Mouse (Mus musculus): ENCODE results near the gene Gpr158. TPM values are rescaled to one million over a fixed set of nuclear protein-coding genes. Genes with fewer than 3 reads are reported as not detected.

Gpr158 gene
- total RNA-seq, 2 experiments from 2014 or later: 0.05 TPM; not detected in 1

DNA sequence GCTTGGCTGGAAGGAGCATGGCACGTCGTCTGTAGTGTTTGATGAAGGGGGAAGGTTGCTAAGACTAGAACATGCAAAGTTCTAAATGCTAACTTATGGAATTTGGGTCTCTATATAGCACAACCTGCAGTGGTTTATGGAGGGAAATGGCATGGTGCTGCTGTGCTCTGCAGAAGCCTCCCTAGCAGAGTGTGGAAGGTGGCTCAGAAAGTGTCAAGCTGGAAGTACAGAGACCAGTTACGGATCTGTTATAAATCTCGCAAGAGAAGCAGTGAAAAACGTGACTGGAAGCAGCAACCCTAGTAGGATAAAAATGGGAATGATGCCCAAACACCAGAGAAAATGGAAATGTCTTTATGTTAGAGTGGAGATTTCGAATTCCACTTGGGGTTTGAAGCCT lies 251.8 kb downstream of the Gpr158 start:
- intact Hi-C loops (cut with DNase I): no loop called here
- no peak for DNase-seq

DNA sequence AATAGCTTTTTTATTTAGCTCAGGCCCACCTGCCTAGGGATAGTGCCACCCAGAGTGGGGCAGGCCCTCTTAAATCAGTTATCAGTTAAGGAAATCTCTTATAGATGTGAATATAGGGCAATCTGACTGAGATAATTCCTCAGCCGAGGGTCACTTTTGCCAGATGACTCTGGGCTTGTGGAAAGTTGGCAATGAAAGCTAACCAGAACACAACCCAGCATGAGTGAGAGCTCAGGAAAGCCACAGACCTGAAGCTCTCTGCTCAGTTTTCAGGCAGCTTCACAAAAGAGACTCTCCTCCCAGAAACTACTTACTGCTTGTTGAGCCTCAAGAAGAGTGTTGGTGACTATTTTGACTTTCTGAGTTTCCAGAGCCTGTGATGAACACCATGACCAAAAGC lies 264.8 kb downstream of the Gpr158 start:
- no peak for DNase-seq
- intact Hi-C loops (cut with DNase I): no loop called here

GRCm38 (mm10) chr2:21665721-21666120 lies 298.4 kb downstream of the Gpr158 start:
- intact Hi-C loops (cut with DNase I): no loop called here
- no peak for DNase-seq

GRCm38 (mm10) chr2:21676084-21676838 lies 308.9 kb downstream of the Gpr158 start:
- intact Hi-C loops (cut with DNase I): no loop called here

GRCm38 (mm10) chr2:21676839-21677123 lies 309.4 kb downstream of the Gpr158 start:
- no peak for DNase-seq
- intact Hi-C loops (cut with DNase I): no loop called here

More at GRCm38 (mm10) chr2:21676084-21676838, 308.9 kb downstream of the Gpr158 start:
- DNase-seq: no peak

DNA sequence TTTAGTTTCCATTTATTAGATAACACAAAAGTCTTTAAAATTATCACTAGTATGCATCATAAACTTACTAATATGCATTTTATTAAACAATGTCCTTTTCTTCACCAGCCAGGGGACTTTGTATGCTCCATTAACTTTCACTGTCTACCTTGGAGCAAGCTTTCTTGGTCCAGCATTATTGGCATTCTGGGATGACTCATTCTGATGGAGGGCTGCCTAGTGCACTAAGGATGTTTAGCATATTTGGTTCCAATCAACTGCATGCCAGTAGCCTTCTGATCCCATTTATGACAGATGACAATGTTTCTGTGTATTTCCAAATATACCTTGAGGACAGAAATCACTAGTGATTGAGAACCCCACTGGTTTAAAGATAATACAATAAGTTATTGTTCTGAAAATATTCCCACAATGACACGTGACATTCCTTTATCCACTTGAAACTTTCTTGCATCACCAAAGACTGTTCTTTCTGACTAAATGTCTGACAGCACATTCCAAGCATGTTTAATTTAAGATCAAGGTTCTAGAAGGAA lies 313.5 kb downstream of the Gpr158 start:
- no peak for DNase-seq
- intact Hi-C loops (cut with DNase I): no loop called here

DNA sequence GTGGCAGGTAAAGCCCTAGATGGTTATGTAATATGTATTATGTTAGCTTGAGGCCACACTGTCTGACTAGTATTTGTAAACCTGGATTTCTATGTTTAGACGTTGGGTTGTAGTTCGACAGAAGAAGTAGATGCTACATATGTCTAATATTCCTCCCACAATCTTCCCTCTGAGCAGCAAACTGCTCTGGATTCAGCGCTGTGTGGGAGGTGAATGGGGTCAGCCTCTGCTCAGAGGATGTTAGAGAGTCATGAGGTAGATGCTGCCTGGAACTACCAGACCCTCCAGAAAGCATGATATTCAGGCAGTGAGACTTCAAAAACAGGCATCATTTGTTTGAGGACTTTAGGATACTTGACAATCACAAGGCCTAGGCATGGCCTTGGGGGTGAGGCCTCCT lies 317.4 kb downstream of the Gpr158 start:
- no peak for DNase-seq
- intact Hi-C loops (cut with DNase I): no loop called here

DNA sequence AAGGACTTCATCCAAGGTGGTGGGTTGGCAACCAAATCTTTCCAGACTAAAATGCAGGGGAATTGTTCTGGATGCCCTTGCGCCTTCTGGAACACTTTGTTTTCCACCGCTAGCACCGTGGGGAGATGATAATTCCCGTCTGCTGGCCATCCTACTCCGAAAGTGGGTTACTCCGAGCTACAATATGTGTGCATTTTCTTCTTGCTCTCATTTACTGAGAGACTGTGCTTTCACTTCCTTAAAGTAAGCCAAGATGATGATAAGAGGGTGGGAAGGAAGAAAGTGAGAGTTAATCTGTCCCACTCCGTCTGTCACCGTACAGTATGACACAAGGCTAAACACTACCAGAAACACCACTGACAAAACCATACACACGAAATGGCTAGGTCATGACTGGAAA lies 325.8 kb downstream of the Gpr158 start:
- intact Hi-C loops (cut with DNase I): no loop called here
- no peak for DNase-seq

GRCm38 (mm10) chr2:21693807-21694594 lies 326.7 kb downstream of the Gpr158 start:
- DNase-seq: no peak
- intact Hi-C loops (cut with DNase I): no loop called here

- intact Hi-C loops (cut with DNase I): no loop called here
- no peak for DNase-seq
Observed at GRCm38 (mm10) chr2:21728075-21728474, 360.7 kb downstream of the Gpr158 start.

DNA sequence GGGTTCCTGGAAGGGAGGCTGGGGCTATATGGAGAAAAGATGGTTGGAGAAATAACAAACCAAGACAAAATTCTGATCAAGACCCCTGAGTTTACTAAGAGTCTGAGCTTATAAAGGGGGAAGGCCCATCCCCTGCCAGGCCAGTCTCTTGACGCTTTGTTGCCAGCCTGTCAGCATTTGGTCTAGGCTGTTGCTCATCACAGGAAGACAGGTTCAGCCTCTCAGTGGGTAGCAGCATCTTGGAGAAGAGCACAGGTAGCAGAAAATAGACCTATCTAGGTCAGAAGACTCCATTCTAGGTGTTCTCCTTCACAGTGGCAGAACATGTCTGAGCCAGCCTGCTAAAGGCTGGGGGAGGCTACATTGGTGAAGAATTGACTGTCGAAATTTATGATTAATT lies 416.4 kb downstream of the Gpr158 start:
- intact Hi-C loops (cut with DNase I): no loop called here
- DNase-seq: no peak

GRCm38 (mm10) chr2:21793156-21793555 lies 425.8 kb downstream of the Gpr158 start:
- DNase-seq: no peak
- intact Hi-C loops (cut with DNase I): no loop called here

DNA sequence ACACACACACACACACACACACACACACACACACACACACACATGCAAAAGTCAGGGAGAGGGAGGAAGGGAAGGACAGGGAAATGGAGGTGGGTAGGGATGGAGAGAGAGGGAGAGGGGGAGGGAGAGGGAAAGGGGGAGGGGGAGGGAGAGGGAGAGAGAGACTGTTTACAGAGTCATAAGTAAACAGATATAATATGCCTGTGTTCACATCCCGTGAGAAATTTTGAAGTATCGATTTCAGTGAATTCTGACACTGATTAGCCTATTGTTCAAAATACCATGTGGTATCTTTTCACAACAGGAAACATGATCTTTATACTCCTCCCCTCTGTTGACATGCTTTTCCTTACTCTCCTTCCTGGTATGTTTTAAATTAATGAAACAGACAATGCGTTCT lies 432.3 kb downstream of the Gpr158 start:
- no peak for DNase-seq

DNA sequence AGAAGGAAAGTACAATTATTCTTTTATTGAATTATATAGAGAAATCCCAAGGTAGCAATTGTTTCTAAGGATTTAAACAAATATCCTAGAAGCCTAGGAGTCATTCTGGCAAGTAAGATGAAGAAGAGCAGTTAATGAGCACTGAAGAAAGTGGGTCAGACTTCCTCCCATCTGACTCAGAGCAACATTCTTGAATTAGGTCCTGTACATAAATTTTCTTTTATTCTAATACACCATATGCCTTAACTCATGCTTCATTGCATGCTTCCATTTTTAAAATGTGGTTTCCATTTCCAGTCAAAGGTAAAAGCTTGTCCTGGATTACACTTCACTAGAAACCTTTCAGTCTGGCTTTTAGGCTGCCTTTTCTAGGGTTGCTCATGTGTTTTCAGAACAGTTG lies 432.7 kb downstream of the Gpr158 start:
- DNase-seq: no peak
- intact Hi-C loops (cut with DNase I): no loop called here

More for the DNA sequence above, 432.3 kb downstream of the Gpr158 start:
- intact Hi-C loops (cut with DNase I): no loop called here

GRCm38 (mm10) chr2:21808510-21808909 lies 441.2 kb downstream of the Gpr158 start:
- intact Hi-C loops (cut with DNase I): no loop called here

DNA sequence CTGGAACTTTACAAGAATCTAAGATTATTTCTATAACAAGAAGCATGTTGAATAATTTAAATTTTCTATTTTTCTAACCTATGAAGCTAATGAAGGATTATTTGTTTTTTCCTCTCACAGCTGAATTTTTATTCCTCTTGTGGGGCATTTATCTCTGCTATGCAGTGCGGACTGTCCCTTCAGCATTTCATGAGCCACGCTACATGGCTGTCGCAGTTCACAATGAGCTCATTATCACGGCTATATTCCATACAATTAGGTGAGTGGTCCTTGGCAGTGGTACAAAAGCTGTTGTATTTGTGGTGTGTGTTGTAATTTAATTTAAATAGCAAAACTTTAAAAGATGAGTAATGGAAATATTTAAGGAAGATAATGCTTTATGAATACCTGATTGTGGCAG lies 443.1 kb downstream of the Gpr158 start:
- DNase-seq: no peak
- intact Hi-C loops (cut with DNase I): no loop called here

More at GRCm38 (mm10) chr2:21808510-21808909, 441.2 kb downstream of the Gpr158 start:
- DNase-seq: no peak

DNA sequence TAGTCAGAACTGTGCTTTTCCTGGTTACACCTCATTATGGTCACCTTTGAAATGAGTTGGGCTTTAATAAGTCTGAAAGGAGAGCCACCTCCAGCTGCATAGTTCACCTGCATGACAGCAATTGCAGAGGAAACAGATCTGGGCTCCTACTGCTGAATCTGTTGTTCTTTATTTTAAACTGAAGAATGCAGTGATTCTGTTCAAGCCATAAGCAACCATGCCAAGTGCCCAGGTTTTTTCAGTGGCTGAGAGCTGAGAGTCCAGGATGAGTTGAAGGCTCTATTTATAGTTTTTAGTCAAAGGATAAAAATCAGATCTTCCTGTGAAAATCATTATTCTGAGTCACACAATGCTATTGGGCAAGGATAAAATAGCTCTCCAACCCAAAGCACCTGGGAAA lies 496.7 kb downstream of the Gpr158 start:
- intact Hi-C loops (cut with DNase I): no loop called here
- no peak for DNase-seq

Other genes starting within 250 kb of the Gpr158 start
- 1 to 10 TPM; 5.8 to 6.2 TPM for gene Enkur, start 162.2 kb upstream of the Gpr158 start, total RNA-seq (2021)
- 1 to 10 TPM; 4.1 to 6.6 TPM for gene Thnsl1, start 161.8 kb upstream of the Gpr158 start, total RNA-seq (2021)